Mouse (Mus musculus): ENCODE measurements around the gene Prkcd.

Gene Prkcd

DNA sequence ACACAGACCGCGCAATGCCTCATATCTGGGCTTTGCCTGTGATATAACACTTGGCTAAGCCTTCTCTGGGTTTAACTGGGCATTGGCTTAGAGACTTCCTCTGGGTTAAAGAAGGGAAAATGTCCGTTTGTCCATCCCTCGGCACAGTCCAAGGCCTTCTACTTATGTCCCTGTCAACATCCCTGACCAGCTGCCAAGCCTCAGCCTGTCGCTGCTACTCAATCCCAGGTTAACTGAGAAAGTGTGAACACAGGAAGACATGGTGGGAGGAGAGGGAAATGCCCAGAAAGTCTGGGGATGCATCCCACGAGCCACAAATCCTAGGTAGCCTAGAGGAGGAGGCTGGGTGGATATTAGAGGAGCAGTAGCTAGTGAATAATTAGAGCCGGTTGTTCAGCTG lies 7.7 kb upstream of the Prkcd start:
- DNase-seq: no peak

DNA sequence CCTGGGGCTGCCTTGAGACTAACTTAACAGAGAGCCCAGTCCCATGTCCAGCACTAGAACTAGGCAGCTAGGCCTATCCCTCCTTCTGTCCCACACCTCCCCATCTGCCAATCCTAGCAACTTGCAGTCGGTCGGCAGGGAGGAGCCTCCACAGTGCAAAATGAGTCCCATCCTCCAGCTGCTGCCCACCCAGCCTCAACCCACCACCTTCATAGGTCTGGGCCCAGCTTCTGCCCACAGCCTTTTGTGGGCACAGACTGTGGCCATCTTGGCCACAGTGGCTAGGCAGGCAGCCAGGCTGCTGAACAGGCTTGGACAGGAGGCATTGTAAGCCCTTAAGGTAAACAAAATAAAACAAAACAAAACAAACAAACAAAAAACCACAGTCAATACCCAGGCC lies 5.8 kb upstream of the Prkcd start:
- no peak for DNase-seq

DNA sequence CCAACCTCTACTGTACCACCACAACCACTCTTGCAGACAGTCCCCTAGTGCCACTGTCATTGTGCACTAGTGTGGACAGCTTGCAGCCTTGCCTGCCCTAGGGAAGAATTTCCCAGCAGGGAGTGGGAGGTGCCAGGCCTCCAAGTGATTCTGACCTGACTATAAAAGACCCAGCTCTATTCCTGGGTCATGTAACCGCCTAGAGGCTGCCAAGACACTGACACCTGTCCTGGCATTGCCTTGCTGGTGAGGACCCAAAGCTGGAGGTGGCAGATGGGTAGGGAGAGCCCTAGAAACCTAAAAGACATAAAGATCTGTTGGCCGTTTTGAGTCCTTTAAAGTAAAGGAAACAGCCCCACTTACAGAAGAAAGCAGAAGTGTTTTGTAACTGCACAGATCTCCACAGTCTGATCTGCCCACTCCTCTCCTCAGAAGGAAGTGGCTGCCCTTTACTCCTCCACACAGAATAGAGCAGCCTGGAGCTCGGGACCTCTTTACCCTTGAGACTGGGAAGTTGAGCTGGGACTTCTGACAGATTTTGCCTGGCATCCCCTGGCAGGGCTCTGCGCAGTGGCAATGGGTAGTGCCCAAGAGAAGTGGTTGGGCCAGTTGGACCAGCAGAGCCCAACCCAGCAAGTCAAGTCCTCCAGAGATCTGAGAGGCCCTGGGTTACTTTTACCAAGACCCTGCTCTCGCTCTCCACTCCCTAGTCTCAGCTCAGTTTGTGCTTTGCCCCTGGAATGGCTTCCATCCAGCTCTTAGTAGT lies 5.0 kb upstream of the Prkcd start:
- DNase-seq: peak; percentile 44

DNA sequence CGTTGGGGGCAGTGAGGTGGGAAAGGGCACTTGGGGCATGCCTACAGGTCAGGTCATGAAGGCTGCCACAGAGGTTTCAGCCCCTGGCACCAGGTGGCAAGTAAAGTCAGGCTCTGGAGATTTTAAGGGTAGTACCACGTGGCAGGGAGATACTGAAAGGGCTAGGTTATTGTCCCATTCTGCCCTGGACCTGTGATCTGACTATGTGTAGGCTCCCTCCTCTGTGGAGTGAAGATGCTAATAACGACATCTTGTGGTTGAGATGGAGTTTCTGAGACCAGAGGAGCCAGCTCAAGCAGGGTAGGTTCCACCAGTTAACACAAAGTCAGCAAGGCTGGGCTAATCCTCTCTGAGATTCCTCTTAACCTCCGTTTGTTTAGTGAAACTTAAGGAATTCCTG lies 3.8 kb upstream of the Prkcd start:
- DNase-seq: no peak

DNA sequence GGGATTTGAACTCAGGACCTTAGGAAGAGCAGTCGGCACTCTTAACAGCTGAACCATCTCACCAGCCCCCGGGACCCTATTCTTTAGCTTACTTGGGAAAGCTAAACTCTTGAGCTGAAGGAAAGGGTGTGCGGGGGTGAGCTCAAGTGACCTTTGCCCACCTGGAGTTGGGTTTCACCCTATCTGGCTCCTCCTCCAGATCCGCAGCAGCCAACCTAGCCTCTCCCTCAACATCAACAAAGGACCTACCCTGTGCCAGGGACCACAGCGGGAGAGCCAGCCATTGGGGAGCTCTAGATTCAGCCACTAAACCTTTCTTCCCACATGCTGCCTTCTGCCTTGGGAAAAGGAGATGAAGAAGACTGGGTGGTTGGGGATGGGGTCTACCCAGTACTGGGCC lies 2.2 kb upstream of the Prkcd start:
- no peak for DNase-seq

DNA sequence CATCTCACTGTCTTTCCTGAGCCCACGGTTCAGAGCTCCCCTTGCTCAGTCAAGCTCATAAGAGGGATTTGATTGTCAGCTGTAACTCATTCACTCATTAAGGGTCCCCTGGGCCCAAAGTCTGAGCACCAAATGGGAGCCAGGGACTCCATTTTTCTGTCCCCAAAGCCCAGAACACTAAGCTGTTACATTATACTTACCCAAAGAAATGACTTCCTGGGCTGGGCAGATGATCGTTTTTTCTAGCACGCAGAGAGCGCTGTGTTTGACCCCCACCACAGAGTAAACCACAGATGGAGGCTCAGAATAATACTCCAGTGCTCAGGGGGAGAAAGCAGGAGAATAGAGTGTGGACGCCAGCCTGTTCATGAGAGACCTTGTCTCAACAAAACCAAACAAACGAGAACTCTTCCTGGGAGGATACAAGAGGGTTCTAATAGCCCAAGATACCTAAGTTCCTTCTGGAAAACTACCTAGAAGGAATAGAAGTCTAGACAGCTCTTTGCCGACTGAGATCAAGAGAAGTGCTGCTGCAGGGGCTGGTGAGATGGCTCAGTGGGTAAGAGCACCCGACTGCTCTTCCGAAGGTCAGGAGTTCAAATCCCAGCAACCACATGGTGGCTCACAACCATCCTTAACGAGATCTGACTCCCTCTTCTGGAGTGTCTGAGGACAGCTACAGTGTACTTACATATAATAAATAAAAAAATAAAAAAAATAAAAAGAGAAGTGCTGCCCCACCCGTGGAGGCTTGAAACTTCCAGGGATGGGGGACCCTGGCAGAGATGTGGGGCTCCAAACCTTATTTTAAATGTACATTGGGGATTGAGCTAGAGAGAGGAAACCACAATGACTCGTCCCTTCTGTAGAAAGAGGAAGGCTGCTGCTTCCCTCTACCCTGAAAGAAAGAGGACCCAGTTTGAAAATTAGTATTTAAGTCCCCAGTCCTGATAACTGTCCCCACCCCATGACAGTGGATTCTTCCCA lies 1.0 kb upstream of the Prkcd start:
- no peak for DNase-seq

DNA sequence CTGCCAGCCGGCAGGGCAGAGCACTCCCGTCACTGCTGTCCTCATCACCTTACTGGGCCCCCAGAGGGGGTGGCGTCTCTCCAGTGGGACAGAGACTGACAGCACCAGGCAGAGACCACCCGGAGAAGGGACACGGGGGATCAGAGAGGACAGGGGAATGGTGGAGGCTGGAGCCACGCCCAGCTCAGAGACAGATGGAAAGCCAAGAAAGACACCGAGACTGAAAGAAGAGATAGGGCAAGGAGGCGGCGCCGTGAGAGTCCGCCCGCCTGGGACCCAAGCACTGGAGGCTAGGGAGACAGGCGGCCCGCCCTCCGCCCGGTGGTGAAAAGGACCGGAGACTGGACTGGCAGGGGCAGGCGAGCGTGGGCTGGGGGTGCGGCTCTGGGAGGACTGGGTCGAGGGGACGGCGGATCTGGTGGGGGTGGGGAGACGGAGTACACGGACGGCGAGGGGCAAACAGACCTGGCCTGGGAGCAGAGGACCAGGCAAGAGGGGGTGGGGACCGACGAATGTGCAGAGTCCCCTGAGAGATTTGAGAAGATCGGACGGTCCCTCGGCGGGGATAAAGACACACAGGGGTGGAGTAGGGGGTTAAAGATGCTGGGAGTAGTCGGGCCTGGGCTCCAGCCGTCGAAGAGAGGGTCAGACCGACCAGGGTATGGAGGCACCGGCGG lies 741 bp downstream of the Prkcd start:
- peak; percentile 28 for DNase-seq

DNA sequence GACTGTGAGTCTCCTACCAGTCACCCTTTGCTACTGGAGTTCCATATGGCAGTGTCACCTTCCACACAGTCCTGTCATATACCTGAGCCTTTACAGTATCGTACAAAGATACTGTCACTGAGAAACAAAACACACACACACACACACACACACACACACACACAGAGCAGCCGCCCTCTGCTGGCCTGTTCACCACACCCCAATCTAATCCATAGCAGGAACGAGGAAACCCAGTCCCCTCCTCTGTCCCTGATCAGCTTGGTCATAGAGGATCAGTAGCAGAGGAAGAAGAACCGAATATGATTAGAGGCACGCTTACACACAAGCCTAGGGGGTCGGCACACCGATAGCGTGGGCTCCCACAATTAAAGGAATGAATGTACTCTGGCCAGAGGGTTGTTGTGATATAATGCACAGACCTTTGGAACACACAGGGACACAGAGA lies 1.7 kb downstream of the Prkcd start:
- DNase-seq: no peak

DNA sequence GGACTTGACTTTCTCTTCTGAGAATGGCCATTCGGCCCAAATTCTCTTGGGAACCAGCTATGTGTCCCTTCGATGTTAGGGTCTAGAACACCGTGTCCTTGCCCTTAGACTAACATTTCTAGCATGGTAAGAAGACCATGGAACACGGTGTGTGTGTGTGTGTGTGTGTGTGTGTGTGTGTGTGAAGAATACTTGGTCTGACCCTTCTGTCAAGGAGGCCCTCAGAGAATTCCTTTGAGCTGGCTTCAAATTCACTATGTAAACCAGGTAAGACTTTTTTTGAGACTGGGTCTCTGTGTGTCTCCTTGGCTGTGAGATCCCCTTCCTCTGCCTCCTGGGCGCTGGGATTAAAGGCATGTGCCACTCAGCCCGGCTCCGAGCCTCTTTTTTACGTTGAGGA lies 3.5 kb downstream of the Prkcd start:
- DNase-seq: no peak

DNA sequence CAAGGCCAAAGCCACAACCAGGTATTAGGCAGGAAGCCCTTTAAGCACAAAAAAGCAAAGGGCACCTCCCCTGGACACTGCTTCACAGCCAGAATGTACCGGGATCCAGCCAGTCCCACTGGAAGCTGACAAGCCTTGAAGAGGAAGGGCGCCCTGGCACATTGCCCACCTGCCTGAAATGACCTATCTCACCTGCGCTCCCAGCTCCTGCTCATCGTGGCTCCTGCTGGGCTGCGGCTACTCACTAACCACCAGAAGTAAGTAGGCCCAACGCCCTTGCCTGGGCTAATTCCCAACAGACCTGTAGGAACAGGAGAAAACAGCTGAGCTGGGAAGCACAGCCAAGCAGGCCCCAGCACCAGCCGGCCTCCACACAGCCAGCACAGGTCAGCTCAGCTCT lies 3.9 kb downstream of the Prkcd start:
- peak; percentile 30 for DNase-seq

DNA sequence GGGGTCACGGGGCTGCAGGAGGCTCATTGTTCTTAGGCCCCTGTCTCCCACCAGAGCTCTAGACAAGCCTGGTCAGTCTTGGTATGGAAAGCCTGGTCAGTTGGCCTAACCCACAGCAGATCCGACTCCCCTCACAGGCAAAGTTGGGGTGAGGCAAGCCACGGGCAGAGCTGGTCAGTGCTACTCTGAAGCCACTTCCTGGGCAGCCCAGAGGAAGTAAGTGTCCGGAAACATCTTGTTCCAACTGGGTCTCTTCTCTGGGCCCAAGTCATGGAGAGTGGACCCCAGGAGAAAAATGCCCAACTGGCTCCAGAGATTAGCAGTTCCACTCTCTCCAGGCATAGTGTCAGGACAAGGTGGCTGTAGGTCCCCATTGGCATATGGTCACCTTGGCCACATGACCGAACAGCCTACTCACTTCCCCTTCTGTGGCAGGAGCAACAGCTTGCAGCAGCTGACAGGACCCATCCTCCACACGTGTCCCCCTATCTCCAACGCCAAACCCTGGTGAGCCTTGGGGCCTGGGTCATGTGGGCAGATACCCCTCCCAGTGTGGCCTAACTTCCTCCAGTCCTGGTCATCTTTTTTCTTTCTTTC lies 5.9 kb downstream of the Prkcd start:
- peak; percentile 54 for DNase-seq

DNA sequence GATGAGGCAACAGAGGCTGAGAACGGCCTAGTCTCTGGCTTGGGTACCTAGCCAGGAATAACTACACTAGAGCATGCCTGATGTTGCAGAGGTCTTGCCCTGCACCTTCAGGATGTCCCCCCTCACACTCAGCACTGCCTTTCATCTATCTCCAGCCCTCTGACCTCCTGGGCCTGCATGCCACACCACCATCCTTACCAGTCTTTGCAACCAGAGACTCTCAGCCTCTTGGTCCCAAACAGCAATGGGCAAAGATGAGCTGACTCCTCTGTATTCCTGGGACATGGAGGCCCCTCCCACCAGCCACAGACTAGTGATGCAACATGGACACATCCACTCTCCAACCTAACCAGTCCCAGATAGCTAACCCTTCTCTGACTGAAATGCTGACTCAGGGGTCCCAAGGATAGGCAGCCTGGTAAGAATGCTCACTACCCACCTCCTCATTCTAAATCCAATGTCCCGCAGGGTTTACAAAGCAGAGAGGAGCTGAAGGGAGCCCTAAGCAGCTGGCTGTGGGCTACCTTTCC lies 7.2 kb downstream of the Prkcd start:
- DNase-seq: no peak

DNA sequence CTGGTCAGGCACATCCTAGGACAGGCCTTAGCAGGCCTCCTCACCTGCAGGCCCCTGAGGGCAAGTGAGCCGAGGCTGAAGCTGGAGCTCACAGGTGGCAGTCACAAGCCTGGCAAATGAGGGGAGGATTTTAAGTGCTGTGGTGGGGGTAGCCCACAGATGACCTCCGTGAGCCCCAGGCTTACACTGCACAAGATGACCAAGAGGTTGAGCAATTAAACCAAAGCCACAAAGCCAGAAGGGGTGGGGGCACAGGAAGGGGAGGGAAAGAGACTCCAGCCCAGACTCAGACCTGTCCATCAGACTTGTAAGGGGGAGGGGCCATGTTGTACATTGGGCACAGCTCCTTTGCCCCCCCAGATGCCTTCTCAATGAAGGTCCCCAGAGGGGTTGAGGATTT lies 9.3 kb downstream of the Prkcd start:
- DNase-seq: no peak

DNA sequence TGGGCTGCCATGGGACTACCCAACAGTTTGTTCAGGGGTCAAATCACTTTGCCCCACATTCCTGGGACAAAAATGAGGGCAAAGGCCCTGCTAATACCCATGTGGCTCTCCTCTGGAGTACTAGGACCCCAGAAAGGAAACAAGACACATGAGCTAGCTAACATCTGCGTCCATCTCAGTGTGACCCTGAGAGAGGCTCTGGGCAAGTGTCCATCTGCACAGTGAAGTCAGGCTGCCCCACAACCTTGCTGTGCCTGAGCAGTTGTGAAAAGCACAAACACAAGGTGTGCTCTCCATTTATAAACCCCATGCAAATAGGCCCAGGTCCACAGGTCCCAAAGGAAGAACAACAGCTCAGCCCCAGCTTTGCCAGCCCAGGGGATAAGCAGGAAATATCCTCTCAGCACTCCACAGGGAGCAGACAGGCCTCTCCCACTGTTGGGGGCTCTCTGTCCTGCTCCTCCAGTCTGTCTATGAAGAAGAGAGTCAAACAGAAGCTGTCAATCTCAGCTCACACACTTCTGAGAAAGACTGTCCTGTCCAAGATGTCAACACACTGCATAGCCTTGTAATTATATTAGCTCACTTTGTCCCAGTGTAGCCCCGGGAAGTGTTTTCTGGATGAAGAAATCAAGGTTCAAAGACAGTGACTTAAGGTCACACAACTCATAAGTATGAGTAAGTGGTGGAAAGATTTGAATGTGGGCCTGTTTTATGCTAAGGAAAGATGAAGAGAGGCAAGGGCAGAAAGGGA lies 12.9 kb downstream of the Prkcd start:
- no peak for DNase-seq

DNA sequence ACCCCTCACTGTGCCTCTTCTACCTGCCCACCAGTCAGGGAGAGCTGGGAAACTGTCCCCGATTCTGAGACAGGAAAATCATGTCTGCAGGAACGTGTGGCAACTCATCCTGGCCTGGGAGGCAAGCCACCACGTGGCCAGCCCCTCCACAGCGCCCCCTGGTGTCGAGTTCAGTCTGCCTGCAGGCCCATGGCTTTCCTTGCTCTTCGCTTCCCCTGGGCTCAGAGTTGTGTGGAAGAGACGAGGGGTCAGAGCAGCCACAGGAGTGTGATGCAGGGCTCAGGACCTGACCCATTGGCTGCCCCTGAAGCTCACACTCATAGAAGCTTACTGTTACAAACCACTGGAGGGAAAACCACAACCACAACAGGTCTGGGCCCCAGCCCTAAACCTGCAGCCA lies 13.5 kb downstream of the Prkcd start:
- DNase-seq: peak; percentile 44

DNA sequence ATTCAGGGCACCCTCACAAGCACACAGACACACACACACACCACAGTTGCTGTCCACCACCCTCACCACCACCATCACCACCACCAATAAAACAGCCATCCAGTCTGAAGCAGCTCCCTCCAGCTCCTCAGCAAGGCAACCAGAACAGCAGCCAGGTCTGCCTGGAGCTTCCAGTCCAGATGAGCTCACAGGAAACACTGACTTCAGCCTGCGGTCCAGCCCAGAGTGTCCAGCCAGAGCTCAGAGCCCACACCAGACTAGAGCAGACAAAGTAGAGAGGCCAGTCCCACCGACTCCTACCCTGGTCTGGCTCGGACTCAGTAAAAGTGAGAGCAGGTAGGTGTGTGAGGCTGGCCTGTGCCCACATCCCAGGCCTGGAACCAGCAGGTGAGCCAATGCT lies 15.1 kb downstream of the Prkcd start:
- DNase-seq: no peak

DNA sequence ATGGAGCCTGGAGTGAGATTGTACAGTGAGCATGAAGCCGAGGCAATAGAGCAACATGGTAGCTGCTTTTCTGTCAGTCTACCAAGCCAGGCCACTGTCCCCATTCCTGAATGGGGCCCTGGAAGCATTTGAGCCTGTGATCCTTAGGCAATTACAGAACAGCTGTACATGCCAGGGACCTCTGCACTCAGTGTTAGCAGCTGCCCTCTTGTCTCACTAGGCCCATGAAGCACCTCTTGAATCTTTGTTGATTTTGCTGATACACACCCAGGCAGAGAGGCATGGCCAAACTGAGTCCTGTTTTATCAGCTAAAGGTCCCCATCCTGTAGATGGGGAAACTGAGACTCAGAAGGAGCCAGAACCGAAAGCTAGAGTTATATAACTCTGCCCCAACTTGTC lies 15.7 kb downstream of the Prkcd start:
- no peak for DNase-seq

DNA sequence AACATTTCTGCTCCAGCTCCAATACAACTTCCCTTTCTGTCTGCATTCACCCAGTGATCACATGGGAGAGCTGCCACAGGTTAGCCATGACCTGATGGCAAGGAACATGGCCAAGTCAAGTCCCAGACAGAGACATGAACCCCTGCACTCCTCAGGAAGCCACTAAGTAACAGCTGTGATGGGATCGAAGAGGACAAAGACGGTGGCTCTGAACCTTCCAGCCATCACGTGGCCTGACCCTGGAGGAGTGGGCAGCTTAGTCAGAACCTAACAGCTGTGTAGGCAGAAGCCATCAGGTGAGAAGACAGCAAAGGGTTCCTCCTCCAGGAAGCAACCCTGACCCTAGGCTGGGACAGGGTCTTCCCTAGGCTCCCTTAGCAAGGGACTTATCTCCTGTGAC lies 16.5 kb downstream of the Prkcd start:
- DNase-seq: no peak

DNA sequence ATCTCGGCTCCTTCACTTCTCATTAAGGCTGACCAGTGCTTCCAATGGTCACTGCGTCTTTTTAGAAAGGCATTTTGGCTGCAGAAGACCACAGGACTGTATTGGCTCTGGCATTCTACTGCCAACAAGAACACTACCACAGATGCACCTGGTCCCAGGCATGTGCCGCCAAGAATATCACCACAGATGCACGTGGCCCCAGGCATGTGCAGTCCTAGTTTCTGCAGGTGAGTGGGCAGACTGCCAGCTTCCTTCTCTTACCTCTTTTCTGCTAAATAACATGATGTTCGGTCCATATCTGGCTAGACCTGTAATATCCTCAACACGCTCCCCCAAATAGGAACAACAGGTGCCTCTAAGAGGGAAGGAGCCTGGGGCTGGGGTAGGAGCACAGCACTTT lies 17.8 kb downstream of the Prkcd start:
- no peak for DNase-seq

DNA sequence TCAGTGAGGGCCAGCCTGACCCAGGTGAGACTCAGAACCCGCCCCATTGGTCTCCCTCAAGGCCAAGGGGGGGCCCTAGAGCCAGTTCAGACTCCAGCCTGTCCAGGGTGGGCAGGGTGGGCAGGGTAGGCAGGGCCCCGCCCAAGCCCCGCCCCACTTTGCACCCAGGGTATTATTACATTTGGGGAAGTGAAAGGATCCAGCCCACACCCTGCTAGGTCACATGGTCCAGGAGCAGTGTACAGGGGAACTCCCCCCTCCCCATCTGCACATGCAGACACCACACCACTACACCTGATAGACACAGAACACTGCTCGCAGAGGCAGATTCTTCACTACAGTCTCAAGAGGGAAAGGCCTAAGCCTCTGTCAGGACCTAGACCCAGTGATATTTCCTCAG lies 18.3 kb downstream of the Prkcd start:
- no peak for DNase-seq

DNA sequence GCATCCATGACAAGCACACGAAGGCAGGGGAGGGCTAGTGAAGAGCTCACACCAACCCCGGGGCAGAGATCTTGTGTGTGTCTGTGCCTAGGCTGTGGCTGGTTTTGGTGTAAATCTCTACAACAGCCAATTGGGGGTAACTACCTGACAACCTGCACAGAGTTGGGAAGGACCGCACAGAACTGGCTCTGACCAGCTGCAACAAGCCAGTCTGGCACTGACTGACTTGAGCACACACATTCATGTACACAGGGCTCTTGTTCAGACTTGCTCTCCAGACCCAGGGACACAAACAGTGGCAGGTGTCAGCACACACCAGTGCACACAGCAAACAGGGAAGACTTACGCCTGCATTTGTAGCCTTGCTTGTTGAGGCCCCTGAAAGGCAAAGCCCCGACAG lies 19.2 kb downstream of the Prkcd start:
- no peak for DNase-seq

DNA sequence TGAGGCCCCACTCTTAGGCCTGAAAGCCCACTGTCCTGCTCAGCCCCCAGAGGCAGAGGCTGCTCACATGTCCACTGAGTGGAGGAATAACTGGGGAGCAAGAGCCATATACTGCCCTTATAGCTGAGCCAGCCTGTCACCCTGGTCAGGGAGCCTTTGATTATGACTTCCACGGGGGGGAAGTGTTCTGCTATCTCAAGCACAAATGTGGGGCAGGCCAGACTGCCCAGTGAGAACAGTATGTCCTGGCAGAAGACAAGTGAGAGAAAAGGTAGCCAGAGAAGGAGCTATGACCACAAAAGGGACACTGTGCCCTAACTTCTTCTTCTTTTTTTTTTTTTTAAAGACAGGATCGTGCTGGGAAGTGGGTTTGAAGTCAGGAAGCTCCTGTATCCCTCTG lies 28.9 kb downstream of the Prkcd start:
- no peak for DNase-seq

Data from cerebellum, adult 11-12 months (tissue).